Mouse (Mus musculus) CH12.LX (cell line): Measurements from ENCODE around the gene Acyp1.

Experiments used
- CTCF ChIP-seq, 2 experiments: IDR thresholded peaks in 1 of 2; conservative IDR thresholded peaks in 1 of 2; 2 replicates each; pipeline ENCODE4 v1.5.1; 2011 to 2012; ENCODE audit warnings: low read depth in 2 of 2, low read length in 2 of 2, improper control_type of control experiment in 1 of 2, inconsistent platforms in 1 of 2, mild to moderate bottlenecking in 1 of 2, moderate library complexity in 1 of 2
- E2F4 ChIP-seq: IDR thresholded peaks from 2 replicates; pipeline ENCODE4 v1.6.1; 2011; ENCODE audit warnings: low read depth, low read length, improper control_type of control experiment; ENCODE audit not compliant: insufficient replicate concordance
- POLR2A ChIP-seq: IDR thresholded peaks from 2 replicates; pipeline ENCODE4 v1.6.1; 2011; ENCODE audit warnings: low read depth, mild to moderate bottlenecking, improper control_type of control experiment, low read length

DNA sequence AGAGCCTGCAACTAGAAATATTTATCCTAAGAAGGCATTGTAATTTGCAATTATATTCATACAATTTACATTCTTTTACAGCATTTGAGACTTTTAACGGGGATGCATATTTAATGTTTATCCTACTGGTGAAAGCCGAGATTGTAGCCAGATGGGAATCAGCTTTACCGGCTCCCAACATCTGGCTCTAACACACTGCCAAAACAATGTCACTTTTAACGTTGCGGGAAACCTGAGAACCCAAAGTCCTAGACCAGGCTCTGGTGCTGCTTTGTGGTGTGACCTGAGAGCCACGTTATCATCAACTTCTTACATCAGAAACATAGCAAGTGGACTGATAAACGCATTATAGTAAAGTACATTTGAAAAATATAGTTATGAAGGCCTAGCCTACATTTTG is 23.3 kb downstream of the Acyp1 start:
- TF ChIP-seq POLR2A (no peak), E2F4 (no peak), CTCF (conservative IDR thresholded peaks at IDR 0.05 in 1 of 2, IDR thresholded peaks at IDR 0.05 in 1 of 2; ENCODE audit: low read depth in 2 of 2, low read length in 2 of 2) (no peak)
